8 mouse cellular contexts compared by ENCODE assay signal in genomic region chr11:77685383-77686265, GRCm38 (mm10). TPM values are rescaled to one million over a fixed set of nuclear protein-coding genes. Genes with fewer than 3 reads are reported as not detected.
A peak's percentile ranks its signal among the peaks of the same experiment; 100 is the strongest.
DNase-seq lines count a peak whose midpoint lies in the region; ATAC-seq and TF ChIP-seq lines count a peak whose summit lies in the region.

Gene Nufip2 (plus strand): TSS chr11:77686155.

- H3K27ac ChIP-seq in heart, embryonic 11.5 days (ENCODE audit: low read depth, low read length) = peak within 1 kb of the TSS; percentile 99
- peak within 1 kb of the TSS; percentile 98 for H3K27ac ChIP-seq in kidney, embryonic 16.5 days (ENCODE audit: low read length)
- H3K27ac ChIP-seq in liver, adult 2 months (replicated peaks; ENCODE audit: insufficient read depth, low read depth, low read length) = peak within 1 kb of the TSS; percentile 100

- H3K27me3 ChIP-seq in C2C12 (ENCODE audit: control insufficient read depth, insufficient read depth, insufficient read length) (no peaks in the 10 kb centered on the region), myocyte (ENCODE audit: control insufficient read depth, insufficient read depth, insufficient read length) (no peaks in the 10 kb centered on the region)
- no peaks in the 10 kb centered on the region for H3K27me3 ChIP-seq in erythroblast, embryonic 14.5 days (ENCODE audit: control insufficient read depth)
- H3K27me3 ChIP-seq in heart, embryonic 11.5 days (ENCODE audit: control insufficient read depth, insufficient read depth, low read length) = no peaks in the 10 kb centered on the region
- H3K27me3 ChIP-seq in kidney, embryonic 16.5 days (ENCODE audit: insufficient read depth, low read length) = no peaks in the 10 kb centered on the region
- no peaks in the 10 kb centered on the region for H3K27me3 ChIP-seq in liver, adult 2 months (ENCODE audit: control insufficient read depth, insufficient read depth, low read length)
- H3K27me3 ChIP-seq in splenic B cell, adult 2 months (ENCODE audit: control insufficient read depth, insufficient read depth, low read length, poor library complexity, severe bottlenecking) = no peaks in the 10 kb centered on the region

- peak; percentile 94; the same call in 1 of the 2 replicates for TF ChIP-seq POLR2A in brain, embryonic 14.5 days (IDR thresholded peaks at IDR 0.05; ENCODE audit: borderline replicate concordance, extremely low read depth, insufficient read depth, insufficient read length, poor library complexity, severe bottlenecking)
- peak; percentile 100 for TF ChIP-seq POLR2A in liver, adult 2 months (IDR thresholded peaks at IDR 0.05; ENCODE audit: extremely low read depth, insufficient read depth, low read length)
- peak; percentile 99 for TF ChIP-seq POLR2A in myocyte (IDR thresholded peaks at IDR 0.05; ENCODE audit: insufficient read length, low read depth)

- WGBS in heart, embryonic 11.5 days (ENCODE audit: insufficient replicate concordance) = 1% methylated on average over 38 of the region's 38 CpGs
- under 1% methylated on average over 38 of the region's 38 CpGs for WGBS in kidney, embryonic 16.5 days
- WGBS in liver, adult 2 months = 1% methylated on average over 38 of the region's 38 CpGs

- peak within 1 kb of the TSS; percentile 98 for H3K9ac ChIP-seq in heart, embryonic 11.5 days (ENCODE audit: low read depth, low read length)
- H3K9ac ChIP-seq in kidney, embryonic 16.5 days (replicated peaks; ENCODE audit: low read length) = peak within 1 kb of the TSS; percentile 90
- peak within 1 kb of the TSS; percentile 100 for H3K9ac ChIP-seq in liver, adult 2 months (ENCODE audit: low read depth, low read length)

- peaks cover 38% of the 10 kb centered on the region for H3K79me3 ChIP-seq in C2C12 (ENCODE audit: low read depth)

- peak; percentile 100 for DNase-seq in brain, embryonic 14.5 days (ENCODE audit: low read depth)
- DNase-seq in liver, adult 2 months (ENCODE audit: extremely low read depth, low read depth, low spot score) = peak; percentile 94
- DNase-seq in splenic B cell, adult 2 months (ENCODE audit: low read depth, low spot score) = peak; percentile 99

- no peaks in the 10 kb centered on the region for H3K9me3 ChIP-seq in erythroblast, embryonic 14.5 days (ENCODE audit: control insufficient read depth, low read length)
- no peaks in the 10 kb centered on the region for H3K9me3 ChIP-seq in heart, embryonic 11.5 days (replicated peaks; ENCODE audit: control insufficient read depth, low read length)
- H3K9me3 ChIP-seq in kidney, embryonic 16.5 days (ENCODE audit: low read length) = no peaks in the 10 kb centered on the region

- H3K36me3 ChIP-seq in C2C12 (ENCODE audit: control insufficient read depth, insufficient read depth) = peaks cover 25% of the 10 kb centered on the region
- peaks cover 20% of the 10 kb centered on the region for H3K36me3 ChIP-seq in erythroblast, embryonic 14.5 days (ENCODE audit: control insufficient read depth)
- H3K36me3 ChIP-seq in heart, embryonic 11.5 days (ENCODE audit: control insufficient read depth, insufficient read depth, low read length) = no peaks in the 10 kb centered on the region
- 0 out of 2 replicates have a peak, but pooled peaks cover 2% of the 10 kb centered on the region for H3K36me3 ChIP-seq in kidney, embryonic 16.5 days (ENCODE audit: insufficient read depth, low read length)
- H3K36me3 ChIP-seq in liver, adult 2 months (ENCODE audit: control insufficient read depth, insufficient read depth, low read length) = no peaks in the 10 kb centered on the region
- peaks cover 11% of the 10 kb centered on the region for H3K36me3 ChIP-seq in myocyte (ENCODE audit: control insufficient read depth, insufficient read depth)
- no peaks in the 10 kb centered on the region for H3K36me3 ChIP-seq in splenic B cell, adult 2 months (ENCODE audit: control insufficient read depth, insufficient read depth, low read length, poor library complexity, severe bottlenecking)

- peak; percentile 97 for ATAC-seq in heart, embryonic 11.5 days (replicated peaks; ENCODE audit: insufficient number of reproducible peaks, low FRiP score, low TSS enrichment)
- peak; percentile 99 for ATAC-seq in kidney, embryonic 16.5 days (ENCODE audit: low FRiP score, low TSS enrichment)

- H3ac ChIP-seq in C2C12 (ENCODE audit: control insufficient read depth, insufficient read length, low read depth) (peak within 1 kb of the TSS; percentile 81), myocyte (ENCODE audit: control insufficient read depth, insufficient read length) (peak within 1 kb of the TSS; percentile 91)

- H3K79me2 ChIP-seq in C2C12 (ENCODE audit: control insufficient read depth, insufficient read depth) = peaks cover 46% of the 10 kb centered on the region
- peaks cover 10% of the 10 kb centered on the region for H3K79me2 ChIP-seq in liver, adult 2 months (ENCODE audit: control insufficient read depth, insufficient read depth, low read length)
- H3K79me2 ChIP-seq in myocyte (ENCODE audit: control insufficient read depth, insufficient read depth) = peaks cover 43% of the 10 kb centered on the region

- H3K4me2 ChIP-seq in heart, embryonic 11.5 days = peak within 1 kb of the TSS; percentile 74
- peak within 1 kb of the TSS; percentile 60 for H3K4me2 ChIP-seq in kidney, embryonic 16.5 days (replicated peaks; ENCODE audit: low read depth, low read length)
- H3K4me2 ChIP-seq in myocyte (ENCODE audit: low read depth) = peak within 1 kb of the TSS; percentile 76

- H3K4me3 ChIP-seq in C2C12 (ENCODE audit: insufficient read depth, poor library complexity, severe bottlenecking) (peak within 1 kb of the TSS; percentile 98), myocyte (peak within 1 kb of the TSS; percentile 95)
- H3K4me3 ChIP-seq in erythroblast, embryonic 14.5 days (replicated peaks) = peak within 1 kb of the TSS; percentile 100
- H3K4me3 ChIP-seq in heart, embryonic 11.5 days (ENCODE audit: low read depth, low read length) = peak within 1 kb of the TSS; percentile 100
- peak within 1 kb of the TSS; percentile 79 for H3K4me3 ChIP-seq in kidney, embryonic 16.5 days (ENCODE audit: low read length)
- peak within 1 kb of the TSS; percentile 91 for H3K4me3 ChIP-seq in liver, adult 2 months (ENCODE audit: insufficient read depth, low read depth, low read length)

- H3K4me1 ChIP-seq in erythroblast, embryonic 14.5 days (ENCODE audit: control insufficient read depth) = peaks cover 26% of the 10 kb centered on the region
- H3K4me1 ChIP-seq in heart, embryonic 11.5 days (ENCODE audit: control insufficient read depth, insufficient read depth, low read length) = peaks cover 5% of the 10 kb centered on the region; the same call in 1 of the 2 replicates
- peaks cover 10% of the 10 kb centered on the region for H3K4me1 ChIP-seq in kidney, embryonic 16.5 days (ENCODE audit: insufficient read depth, low read length)
- peaks cover 7% of the 10 kb centered on the region for H3K4me1 ChIP-seq in liver, adult 2 months (ENCODE audit: control insufficient read depth, insufficient read depth, low read length)

- TF ChIP-seq CTCF in C2C12 (IDR thresholded peaks at IDR 0.05; ENCODE audit: control insufficient read depth, insufficient read depth, insufficient read length) = no peak
- no peak for TF ChIP-seq CTCF in brain, embryonic 14.5 days (IDR thresholded peaks at IDR 0.05; ENCODE audit: borderline replicate concordance, extremely low read depth, insufficient read depth, insufficient read length)
- TF ChIP-seq CTCF in liver, adult 2 months (IDR thresholded peaks at IDR 0.05; ENCODE audit: low read depth, low read length) = no peak; the same call in 1 of the 2 replicates

TF ChIP-seq in C2C12, 6 proteins besides CTCF, POLR2A, EP300 and RAD21:
- TF ChIP-seq MAX (IDR thresholded peaks at IDR 0.05) (peak; percentile 62), MYOG (IDR thresholded peaks at IDR 0.05; ENCODE audit: control insufficient read depth, extremely low read depth, insufficient read length) (no peak)
TF ChIP-seq in C2C12: peak in this region for 1.

TF ChIP-seq in myocyte, 11 proteins besides CTCF, POLR2A, EP300 and RAD21:
- TF ChIP-seq USF1 (IDR thresholded peaks at IDR 0.05; ENCODE audit: low read depth) (no peak), POLR2AphosphoS2 (IDR thresholded peaks at IDR 0.05; ENCODE audit: insufficient read length, low read depth) (peak; percentile 99), MYOG (IDR thresholded peaks at IDR 0.05; ENCODE audit: control insufficient read depth in 1 of 3, insufficient read depth in 1 of 3, insufficient read length in 2 of 3, low read depth in 2 of 3) (no peak), CEBPB (IDR thresholded peaks at IDR 0.05; ENCODE audit: insufficient read depth, poor library complexity, severe bottlenecking) (no peak), MAX (IDR thresholded peaks at IDR 0.05; ENCODE audit: low read depth) (no peak), REST (IDR thresholded peaks at IDR 0.05; ENCODE audit: insufficient read depth, insufficient read length) (peak; percentile 50), SRF (IDR thresholded peaks at IDR 0.05; ENCODE audit: control insufficient read depth, insufficient read length, low read depth) (peak; percentile 67), E2F4 (IDR thresholded peaks at IDR 0.05; ENCODE audit: insufficient read depth) (no peak), TCF12 (IDR thresholded peaks at IDR 0.05; ENCODE audit: insufficient read depth, poor library complexity, severe bottlenecking) (no peak), MYOD1 (IDR thresholded peaks at IDR 0.05; ENCODE audit: control insufficient read depth in 1 of 3, insufficient read length in 2 of 3, low read depth in 2 of 3) (no peak), TCF3 (IDR thresholded peaks at IDR 0.05; ENCODE audit: insufficient read length, low read depth) (no peak)

RNA-seq across cellular contexts. Expression of gene Nufip2, which starts in this region (rescaled TPM):
- polyA plus RNA-seq in C2C12 (2012; fragmentation: generic; extraction: Trizol) (12.0 TPM), myocyte (2012; fragmentation: generic; extraction: Trizol) (9.3 TPM)
- polyA plus RNA-seq in brain, embryonic 14.5 days (2012; rRNA removed) = 13.1 and 19.2 TPM in 2 replicates
- polyA plus RNA-seq in erythroblast, embryonic 14.5 days (2012) = 1.0 and 1.1 TPM in 2 replicates
- polyA plus RNA-seq in heart, embryonic 11.5 days (2014; fragmentation: Nextera tagmentation; extraction: Ambion mirVana) = 3.8 and 11.3 TPM in 2 replicates
- 3.4 and 3.6 TPM in 2 replicates for polyA plus RNA-seq in kidney, embryonic 16.5 days (2015; fragmentation: Nextera tagmentation; extraction: Ambion mirVana)
- 21.7 and 25.0 TPM in 2 replicates for total RNA-seq in liver, adult 2 months (2014; rRNA removed)
- polyA plus RNA-seq in liver, adult 2 months (2012; rRNA removed) = 5.4 and 8.3 TPM in 2 replicates

Comparison
In these comparisons a context has a peak if more than half of its experiments do, and no peak if none do; other contexts are left out.
1. Peak in every context shown above with its lines: DNase-seq, ATAC-seq, H3K4me3 ChIP-seq and H3K27ac ChIP-seq.